Mouse (Mus musculus) heart, embryonic 13.5 days (tissue): Measurements from ENCODE around the gene Itpk1. TPM values are rescaled to one million over a fixed set of nuclear protein-coding genes. Genes with fewer than 3 reads are reported as not detected.

Experiments used
- ATAC-seq: fragments of 200-750 bp; cut with Nextera tagmentation; 2 replicates; pipeline ENCODE4 v1.8.0; 2017; ENCODE audit warnings: moderate TSS enrichment; ENCODE audit not compliant: insufficient number of reproducible peaks, low FRiP score, low TSS enrichment; ENCODE audit errors: extremely low read depth
- H3K27ac ChIP-seq: fragments of 300-500 bp; sonication (generic); replicated peaks from 2 replicates; pipeline ENCODE4 v1.5.1; 2015; ENCODE audit warnings: moderate library complexity, mild to moderate bottlenecking, inconsistent platforms
- H3K27me3 ChIP-seq: fragments of 300-500 bp; sonication (generic); replicated peaks from 2 replicates; pipeline ENCODE4 v1.6.1; 2015; ENCODE audit warnings: mild to moderate bottlenecking, inconsistent platforms
- H3K36me3 ChIP-seq: fragments of 300-500 bp; sonication (generic); 2 replicates; pipeline ENCODE4 v1.6.1; 2015; ENCODE audit warnings: mild to moderate bottlenecking, inconsistent platforms
- H3K4me1 ChIP-seq: fragments of 300-500 bp; sonication (generic); 2 replicates; pipeline ENCODE4 v1.6.1; 2015; ENCODE audit warnings: inconsistent platforms
- H3K4me2 ChIP-seq: fragments of 300-500 bp; sonication (generic); 2 replicates; pipeline ENCODE4 v1.6.1; 2015; ENCODE audit warnings: inconsistent platforms, mild to moderate bottlenecking, moderate library complexity
- H3K4me3 ChIP-seq: fragments of 300-500 bp; sonication (generic); 2 replicates; pipeline ENCODE4 v1.5.1; 2015; ENCODE audit warnings: moderate library complexity, mild to moderate bottlenecking, inconsistent platforms
- H3K9ac ChIP-seq: fragments of 300-500 bp; sonication (generic); 2 replicates; pipeline ENCODE4 v1.6.1; 2015; ENCODE audit warnings: inconsistent platforms, mild to moderate bottlenecking, moderate library complexity
- H3K9me3 ChIP-seq: fragments of 300-500 bp; sonication (generic); 2 replicates; pipeline ENCODE4 v1.6.1; 2016; ENCODE audit warnings: inconsistent platforms
- WGBS: fragments of 180-500 bp; shearing (Covaris S2); methylation state at CpG from one replicate; pipeline ENCODE4 v1.1.7; 2015; ENCODE audit warnings: mixed read lengths; 5-methylcytosine and 5-hydroxymethylcytosine counted together
- polyA plus RNA-seq: library from polyadenylated mRNA; unstranded; fragments of >200 nt; fragmentation: Nextera tagmentation; extraction: Ambion mirVana; gene quantifications from 2 replicates; pipeline ENCODE4 v1.2.1, GENCODE M21; 2015

Gene Itpk1
- polyA plus RNA-seq, 1 experiment from 2014 or later, result 4.3 TPM

DNA sequence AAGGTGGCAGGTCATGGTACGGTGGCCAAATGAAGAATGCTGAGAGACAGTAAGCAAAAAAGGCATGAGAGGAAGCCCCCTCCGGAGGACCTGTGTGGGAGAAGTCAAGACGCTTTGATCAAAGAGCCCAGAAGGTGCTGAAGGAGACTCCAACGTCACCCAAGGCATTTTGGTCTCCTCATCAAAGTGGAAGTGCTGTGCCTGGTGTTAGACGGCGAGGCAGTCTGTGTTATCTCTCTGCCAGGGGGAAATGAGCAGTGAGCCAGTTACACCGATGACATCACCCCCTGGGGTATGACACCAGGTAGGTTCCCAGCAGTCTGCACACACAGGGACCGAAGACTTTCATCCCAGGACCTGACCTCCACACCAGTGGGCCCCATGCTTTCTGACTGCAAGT lies 52.3 kb downstream of the Itpk1 start:
- Histone ChIP-seq H3K27me3 (no peaks in the 10 kb centered on the region), H3K4me2 (peak overlapping the region; percentile 40), H3K9ac (no peak overlapping the region), H3K27ac (no peak overlapping the region), H3K36me3 (no peaks in the 10 kb centered on the region), H3K9me3 (no peaks in the 10 kb centered on the region), H3K4me1 (peaks cover 53% of the 10 kb centered on the region), H3K4me3 (no peak overlapping the region)
- WGBS, result 14% methylated on average over 8 of the region's 8 CpGs
- ATAC-seq, result no peak

DNA sequence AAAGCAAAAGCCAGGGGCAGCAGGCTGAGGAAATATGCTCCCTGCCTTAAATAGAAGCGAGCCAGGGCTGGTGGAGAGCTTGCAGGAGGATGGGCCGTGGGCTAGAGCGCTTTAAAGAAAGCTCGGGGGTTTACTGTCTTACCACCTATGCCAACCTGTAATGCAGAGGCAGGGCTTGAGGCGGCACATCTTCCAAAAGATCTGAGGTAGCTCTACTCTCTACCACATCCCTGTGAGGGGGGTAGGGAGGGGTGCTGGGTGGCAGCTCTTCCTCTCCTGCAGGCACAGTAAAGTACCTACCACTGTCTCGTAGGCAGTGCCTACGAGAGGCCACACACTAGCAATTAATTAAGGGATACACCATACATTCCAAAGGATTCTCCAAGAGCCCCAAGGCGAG lies 52.9 kb downstream of the Itpk1 start:
- Histone ChIP-seq H3K4me3 (no peak overlapping the region), H3K9me3 (no peaks in the 10 kb centered on the region), H3K9ac (no peak overlapping the region), H3K27ac (peak overlapping the region; percentile 33; the same call in 1 of the 2 replicates), H3K4me2 (peak overlapping the region; percentile 40), H3K27me3 (no peaks in the 10 kb centered on the region), H3K4me1 (peaks cover 56% of the 10 kb centered on the region), H3K36me3 (no peaks in the 10 kb centered on the region)
- WGBS, result 47% methylated on average over 8 of the region's 8 CpGs
- no peak for ATAC-seq

DNA sequence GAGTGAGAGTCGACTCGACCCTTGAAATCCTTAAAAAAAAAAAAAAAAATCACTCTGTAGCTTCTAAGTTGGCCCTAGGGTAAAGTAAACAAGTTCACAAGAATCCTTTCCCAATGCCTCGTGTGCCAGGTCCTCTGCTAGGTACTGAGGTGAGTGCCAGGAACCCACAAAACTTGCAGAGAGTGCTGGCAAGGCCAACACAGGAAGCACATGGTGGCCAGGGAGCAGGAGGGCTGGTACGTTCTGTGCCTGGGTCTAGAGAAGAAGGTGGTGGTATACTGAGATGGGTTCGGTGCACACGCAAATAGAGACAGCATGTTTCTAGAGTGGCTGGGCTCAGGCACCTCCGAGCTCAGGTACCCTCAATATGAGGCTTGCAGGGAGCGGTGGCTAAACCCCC lies 53.3 kb downstream of the Itpk1 start:
- no peaks in the 10 kb centered on the region for H3K9me3 ChIP-seq
- H3K27ac ChIP-seq, result peak overlapping the region; percentile 33; the same call in 1 of the 2 replicates
- H3K4me1 ChIP-seq, result peaks cover 61% of the 10 kb centered on the region
- no peaks in the 10 kb centered on the region for H3K36me3 ChIP-seq
- no peak for ATAC-seq
- 71% methylated on average over 8 of the region's 8 CpGs for WGBS
- no peaks in the 10 kb centered on the region for H3K27me3 ChIP-seq
- H3K4me2 ChIP-seq, result no peak overlapping the region; the same call in 1 of the 2 replicates
- H3K9ac ChIP-seq, result no peak overlapping the region
- H3K4me3 ChIP-seq, result no peak overlapping the region

GRCm38 (mm10) chr12:102650649-102651048 lies 54.1 kb downstream of the Itpk1 start:
- peaks cover 60% of the 10 kb centered on the region for H3K4me1 ChIP-seq
- no peaks in the 10 kb centered on the region for H3K27me3 ChIP-seq
- H3K27ac ChIP-seq, result no peak overlapping the region
- H3K9me3 ChIP-seq, result no peaks in the 10 kb centered on the region
- no peak overlapping the region for H3K4me3 ChIP-seq
- H3K9ac ChIP-seq, result no peak overlapping the region
- no peaks in the 10 kb centered on the region for H3K36me3 ChIP-seq
- no peak for ATAC-seq
- 80% methylated on average over 4 of the region's 4 CpGs for WGBS
- no peak overlapping the region for H3K4me2 ChIP-seq

DNA sequence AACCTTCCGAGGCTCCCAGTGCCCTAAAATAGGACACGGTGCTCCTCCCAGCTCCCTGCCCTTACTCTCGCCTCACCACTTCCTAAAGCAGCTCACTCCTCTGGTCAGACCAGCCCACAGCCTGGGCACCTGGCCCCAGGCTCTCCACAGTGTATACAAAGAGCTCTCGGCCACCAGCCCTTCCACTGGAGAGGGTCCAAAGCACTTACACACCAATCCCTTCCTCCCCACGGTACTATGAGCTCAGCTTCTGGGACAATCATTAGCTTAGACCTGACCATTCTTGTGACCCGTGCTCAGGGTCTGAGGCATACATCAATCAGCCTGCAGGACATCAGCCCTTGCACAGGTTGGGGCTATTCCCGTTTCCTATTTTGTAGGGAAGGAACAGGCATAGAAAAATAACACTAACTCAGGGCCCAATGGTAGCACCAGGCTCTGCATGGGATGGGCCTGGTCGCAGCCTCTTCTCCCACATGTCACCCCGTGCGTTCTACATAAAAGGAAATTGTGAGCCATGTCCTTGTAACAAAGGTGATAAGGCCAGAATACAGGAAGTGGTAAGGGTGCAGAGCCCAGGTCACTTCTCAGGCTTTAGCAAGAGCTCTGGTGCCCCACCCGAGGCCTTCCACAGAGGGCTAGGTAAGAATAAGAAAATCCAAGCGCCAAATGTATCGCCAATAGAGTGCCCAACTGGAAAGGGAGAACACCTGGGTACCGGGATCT lies 56.7 kb downstream of the Itpk1 start:
- H3K9ac ChIP-seq, result no peak overlapping the region
- H3K4me1 ChIP-seq, result peaks cover 67% of the 10 kb centered on the region
- H3K27ac ChIP-seq, result no peak overlapping the region
- no peaks in the 10 kb centered on the region for H3K27me3 ChIP-seq
- no peak overlapping the region for H3K4me2 ChIP-seq
- ATAC-seq, result no peak
- WGBS, result 60% methylated on average over 14 of the region's 14 CpGs
- no peak overlapping the region for H3K4me3 ChIP-seq
- H3K9me3 ChIP-seq, result no peaks in the 10 kb centered on the region
- H3K36me3 ChIP-seq, result no peaks in the 10 kb centered on the region

GRCm38 (mm10) chr12:102646586-102647260 lies 58.0 kb downstream of the Itpk1 start:
- Histone ChIP-seq H3K9ac (no peak overlapping the region), H3K9me3 (no peaks in the 10 kb centered on the region), H3K36me3 (no peaks in the 10 kb centered on the region), H3K4me3 (no peak overlapping the region), H3K27ac (no peak overlapping the region), H3K4me1 (peaks cover 55% of the 10 kb centered on the region), H3K27me3 (no peaks in the 10 kb centered on the region), H3K4me2 (no peak overlapping the region)
- ATAC-seq, result no peak
- 75% methylated on average over 7 of the region's 7 CpGs for WGBS

DNA sequence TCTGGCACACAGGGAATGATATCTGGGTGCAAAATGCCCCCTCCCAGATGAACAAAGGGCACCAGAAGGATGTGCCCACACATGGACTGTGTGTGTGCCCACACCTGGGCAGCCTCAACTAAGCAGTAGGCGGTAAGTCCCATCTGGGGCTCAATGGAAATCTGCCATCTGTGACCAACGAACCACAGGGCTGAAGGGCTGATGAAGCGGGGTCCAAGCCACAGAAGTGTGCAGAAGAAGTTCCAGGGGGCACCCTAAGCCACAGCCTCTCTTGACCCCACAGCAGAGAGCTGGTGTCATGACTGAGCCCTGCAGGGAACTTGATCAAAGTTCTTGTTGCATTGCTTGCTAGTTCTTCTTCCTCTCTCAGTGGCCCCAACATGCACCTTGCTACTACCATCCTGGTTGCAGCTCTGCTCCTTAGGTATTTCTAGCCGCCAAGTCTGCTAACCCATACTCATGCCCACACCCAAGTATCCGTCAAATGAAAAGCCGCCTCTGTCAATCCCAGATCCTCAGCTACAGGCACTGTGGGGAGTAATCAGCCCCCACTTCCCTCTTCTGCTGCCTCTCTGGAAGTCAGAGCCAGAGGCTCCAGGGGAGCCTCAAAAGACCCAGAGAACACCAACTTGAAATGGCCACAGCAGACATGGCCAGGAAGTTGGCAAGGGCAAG lies 58.7 kb downstream of the Itpk1 start:
- no peak for ATAC-seq
- 80% methylated on average over 6 of the region's 6 CpGs for WGBS

DNA sequence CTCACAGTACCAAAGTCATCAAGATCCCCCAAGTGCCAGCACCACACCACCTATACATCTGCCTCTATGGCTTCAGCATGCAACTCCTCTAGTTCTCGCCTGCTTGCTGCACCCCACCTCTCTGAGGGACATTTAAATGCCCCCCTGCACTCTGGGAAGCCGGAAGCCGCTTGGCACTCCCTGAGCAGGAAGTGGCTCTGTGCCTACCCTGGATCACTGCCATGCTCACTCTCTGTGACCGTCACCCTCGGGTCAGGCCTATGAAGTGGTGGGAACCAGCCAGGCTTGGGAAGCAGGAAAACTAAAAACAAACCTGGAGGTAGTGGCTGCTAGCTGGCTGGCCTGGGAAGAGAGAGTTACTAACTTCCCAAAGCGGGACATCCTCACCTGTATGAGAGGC lies 61.4 kb downstream of the Itpk1 start:
- Histone ChIP-seq H3K9ac (0 out of 2 replicates have a peak overlapping the region, but pooled peaks have one; percentile 7), H3K36me3 (no peaks in the 10 kb centered on the region), H3K4me1 (peaks cover 46% of the 10 kb centered on the region), H3K4me3 (no peak overlapping the region), H3K27ac (no peak overlapping the region), H3K9me3 (no peaks in the 10 kb centered on the region), H3K27me3 (no peaks in the 10 kb centered on the region), H3K4me2 (no peak overlapping the region)
- 65% methylated on average over 6 of the region's 6 CpGs for WGBS
- ATAC-seq, result no peak

More for the DNA sequence above, 58.7 kb downstream of the Itpk1 start:
- H3K36me3 ChIP-seq, result no peaks in the 10 kb centered on the region
- no peaks in the 10 kb centered on the region for H3K9me3 ChIP-seq
- no peaks in the 10 kb centered on the region for H3K27me3 ChIP-seq
- H3K9ac ChIP-seq, result no peak overlapping the region
- H3K27ac ChIP-seq, result no peak overlapping the region
- peaks cover 49% of the 10 kb centered on the region for H3K4me1 ChIP-seq
- H3K4me2 ChIP-seq, result no peak overlapping the region
- H3K4me3 ChIP-seq, result no peak overlapping the region

DNA sequence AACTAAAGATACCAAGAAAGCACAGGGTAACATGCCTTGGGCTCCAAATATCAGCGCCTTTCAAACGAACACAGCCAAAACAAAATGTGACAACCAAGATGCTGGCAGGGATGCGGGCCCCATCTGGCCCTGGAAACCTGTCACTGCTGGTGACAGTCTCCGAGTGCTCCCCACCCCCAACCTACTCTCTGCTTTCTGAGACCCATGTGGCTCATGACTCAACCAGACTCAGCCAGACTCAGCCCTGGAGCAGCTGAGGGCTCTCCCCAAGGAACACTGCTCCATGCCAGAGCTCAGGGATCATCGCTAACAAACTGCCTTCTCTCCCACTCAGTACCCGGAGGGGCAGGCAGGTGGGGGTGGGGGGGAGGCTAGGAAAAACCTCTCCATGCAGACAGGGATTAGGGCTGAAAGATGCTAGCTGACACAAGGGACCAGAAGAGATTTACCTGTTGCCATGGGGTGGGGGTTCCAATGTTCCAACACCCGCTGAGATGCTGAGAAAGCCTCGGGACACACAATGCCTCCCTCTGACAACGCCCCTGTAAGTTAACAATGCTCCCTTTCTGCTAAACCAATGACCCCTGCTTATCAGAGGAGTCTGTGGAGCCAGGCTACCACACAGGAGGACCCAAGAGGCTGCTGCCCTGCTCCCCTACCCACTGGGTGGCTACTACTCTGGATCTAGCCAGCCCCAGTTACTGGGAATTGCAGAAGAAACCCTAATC lies 64.1 kb downstream of the Itpk1 start:
- WGBS, result 38% methylated on average over 9 of the region's 9 CpGs
- H3K9ac ChIP-seq, result peak overlapping the region; percentile 33; the same call in 1 of the 2 replicates
- no peaks in the 10 kb centered on the region for H3K9me3 ChIP-seq
- no peaks in the 10 kb centered on the region for H3K27me3 ChIP-seq
- H3K4me2 ChIP-seq, result no peak overlapping the region
- H3K4me1 ChIP-seq, result peaks cover 33% of the 10 kb centered on the region
- H3K4me3 ChIP-seq, result no peak overlapping the region
- no peak for ATAC-seq
- no peaks in the 10 kb centered on the region for H3K36me3 ChIP-seq
- no peak overlapping the region for H3K27ac ChIP-seq

DNA sequence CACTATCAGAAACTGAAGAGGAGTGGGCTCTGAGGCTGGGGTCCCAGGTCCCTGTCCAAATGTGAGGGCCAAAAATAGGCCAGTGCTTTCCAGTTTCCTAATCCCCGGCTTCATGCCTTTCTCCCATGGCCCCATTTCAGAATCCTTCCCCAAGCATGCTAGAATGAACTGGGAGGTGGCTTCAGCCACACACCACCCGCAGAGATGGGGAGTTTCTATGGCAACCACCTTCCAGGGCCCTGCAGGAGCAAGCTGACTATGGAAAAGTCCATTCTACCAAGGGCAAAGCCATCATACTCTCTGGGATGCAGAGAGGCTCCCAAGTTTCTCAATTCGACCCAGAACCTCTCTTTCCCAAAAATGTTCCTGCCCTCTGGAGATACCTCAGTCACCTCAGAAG lies 65.9 kb downstream of the Itpk1 start:
- peaks cover 28% of the 10 kb centered on the region for H3K4me1 ChIP-seq
- ATAC-seq, result no peak

DNA sequence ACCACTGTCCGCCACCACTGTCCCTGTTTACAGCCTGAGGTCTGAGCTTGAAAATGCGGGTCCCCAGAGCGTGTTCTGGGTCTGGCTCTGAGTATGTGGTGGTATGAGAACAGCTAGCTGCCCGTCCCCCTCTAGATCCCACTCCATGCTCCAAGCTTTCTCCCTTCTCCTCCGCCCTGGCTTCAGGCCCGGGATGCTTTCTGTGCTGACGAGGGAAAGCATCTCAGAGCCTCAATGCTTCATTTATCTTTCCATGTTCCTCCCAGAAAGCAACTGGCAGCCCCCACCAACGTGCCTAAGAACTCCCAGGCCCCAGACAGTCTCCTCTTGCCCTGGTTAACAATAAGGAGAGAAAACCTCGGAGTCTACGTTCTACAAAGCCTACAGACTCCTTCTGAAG lies 67.5 kb downstream of the Itpk1 start:
- no peak overlapping the region for H3K9ac ChIP-seq
- H3K4me1 ChIP-seq, result peaks cover 26% of the 10 kb centered on the region
- H3K27me3 ChIP-seq, result no peaks in the 10 kb centered on the region
- no peak overlapping the region for H3K27ac ChIP-seq
- ATAC-seq, result no peak
- H3K9me3 ChIP-seq, result no peaks in the 10 kb centered on the region
- H3K4me2 ChIP-seq, result no peak overlapping the region
- no peak overlapping the region for H3K4me3 ChIP-seq
- 77% methylated on average over 10 of the region's 10 CpGs for WGBS
- H3K36me3 ChIP-seq, result no peaks in the 10 kb centered on the region

More for the DNA sequence above, 65.9 kb downstream of the Itpk1 start:
- no peaks in the 10 kb centered on the region for H3K36me3 ChIP-seq
- no peak overlapping the region for H3K9ac ChIP-seq
- WGBS, result 60% methylated on average over 3 of the region's 3 CpGs
- no peak overlapping the region for H3K4me3 ChIP-seq
- H3K9me3 ChIP-seq, result no peaks in the 10 kb centered on the region
- H3K4me2 ChIP-seq, result no peak overlapping the region
- no peaks in the 10 kb centered on the region for H3K27me3 ChIP-seq
- H3K27ac ChIP-seq, result no peak overlapping the region
